Mouse (Mus musculus) right cerebral cortex, postnatal 10 days (tissue): ENCODE measurements around the gene Traf1.
A peak's percentile ranks its signal among the peaks of the same experiment; 100 is the strongest.

Source experiments
- DNase-seq, 2 experiments: peaks; one replicate each; pipeline ENCODE4 v3.0.0; 2021; ENCODE audit warnings: low spot score in 2 of 2

Gene Traf1

GRCm38 (mm10) chr2:34941061-34941675, 20.4 kb downstream of the Traf1 start:
- no peak for DNase-seq

DNA sequence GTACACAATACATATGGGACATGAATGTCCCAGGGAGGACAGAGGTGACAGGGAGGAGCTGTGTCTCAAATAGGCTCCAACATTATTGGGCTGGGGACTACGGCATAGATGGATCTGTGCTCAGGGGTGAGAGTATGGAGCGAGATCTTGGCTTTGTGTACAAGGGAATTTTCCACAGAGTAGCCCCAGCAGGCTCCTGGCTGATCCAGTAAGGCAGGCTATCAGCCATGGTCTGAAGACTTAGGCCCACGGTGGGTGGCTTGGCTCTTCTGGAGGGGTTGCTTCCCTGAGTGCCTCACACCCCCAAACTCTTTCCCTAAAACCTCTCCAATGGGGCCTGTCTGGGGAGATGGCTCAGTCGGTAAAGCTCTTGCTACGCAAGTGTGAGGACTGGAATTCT, 21.3 kb downstream of the Traf1 start:
- no peak for DNase-seq

- DNase-seq: no peak
Measured at GRCm38 (mm10) chr2:34938269-34939208, 23.0 kb downstream of the Traf1 start.

GRCm38 (mm10) chr2:34937460-34937859, 24.1 kb downstream of the Traf1 start:
- no peak for DNase-seq

DNA sequence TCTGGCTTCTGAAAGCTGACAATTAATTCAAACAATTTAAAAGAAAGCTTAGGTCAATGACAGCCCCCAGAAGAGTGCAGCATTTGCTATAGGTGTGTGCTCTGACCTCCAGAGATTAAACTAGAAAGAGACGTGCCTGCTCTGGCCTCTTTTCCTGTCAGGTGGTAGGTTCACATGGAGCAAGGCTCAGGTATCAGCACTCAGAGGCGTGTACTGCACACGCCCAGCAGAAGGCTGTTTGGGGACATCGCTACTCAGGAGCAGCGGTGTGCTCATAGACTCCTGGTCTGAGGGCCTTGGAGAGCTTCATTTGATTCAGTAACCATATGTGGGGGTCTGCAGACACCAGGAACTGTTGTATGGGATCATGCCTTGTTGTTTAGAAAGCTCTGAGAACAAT, 34.3 kb downstream of the Traf1 start:
- no peak for DNase-seq

GRCm38 (mm10) chr2:34922729-34923128, 38.8 kb downstream of the Traf1 start:
- DNase-seq: no peak

DNA sequence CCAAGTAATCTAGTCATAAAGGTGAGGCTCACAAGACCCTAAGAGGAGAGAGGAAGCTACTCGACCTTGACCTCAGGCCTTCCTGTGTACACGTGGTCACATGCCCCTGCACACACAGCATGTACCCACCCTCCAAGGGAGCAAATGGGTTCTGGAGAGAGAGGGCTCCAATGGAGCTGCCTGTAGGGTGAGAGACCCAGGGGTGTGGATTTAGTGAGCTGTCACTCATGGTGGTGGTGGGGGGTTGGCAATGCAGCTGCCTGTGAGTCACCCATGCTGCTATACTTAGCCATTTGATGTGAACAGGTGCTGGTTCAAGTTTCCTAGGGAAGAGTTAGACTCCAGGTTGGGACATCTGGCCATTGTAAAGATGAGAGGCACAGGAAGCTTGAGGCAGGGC, 41.4 kb downstream of the Traf1 start:
- DNase-seq: no peak

DNA sequence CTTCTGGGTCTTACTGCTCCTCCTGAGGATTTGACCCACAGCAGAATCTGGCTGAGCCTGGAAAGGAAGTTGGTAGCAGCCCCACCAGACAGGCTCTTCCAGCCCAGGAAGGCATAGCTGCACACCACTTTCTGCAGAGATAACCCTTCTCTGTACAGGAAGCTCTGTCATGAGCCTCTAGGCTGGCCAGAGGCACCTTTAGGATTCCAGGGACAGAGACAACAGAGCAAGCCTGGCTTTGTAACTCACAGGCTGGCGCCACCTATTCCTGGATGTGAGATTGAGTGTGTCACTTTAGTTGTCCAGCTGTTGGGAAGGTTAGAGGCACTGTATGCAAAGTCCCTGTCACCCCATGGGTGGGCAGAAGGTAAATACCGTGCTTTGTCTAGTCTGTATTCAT, 46.5 kb downstream of the Traf1 start:
- no peak for DNase-seq

- no peak for DNase-seq
Measured at GRCm38 (mm10) chr2:34914823-34915082, 46.8 kb downstream of the Traf1 start.

- DNase-seq: peak; percentile 56 to 59
Measured at GRCm38 (mm10) chr2:34914069-34914822, 47.3 kb downstream of the Traf1 start.

DNA sequence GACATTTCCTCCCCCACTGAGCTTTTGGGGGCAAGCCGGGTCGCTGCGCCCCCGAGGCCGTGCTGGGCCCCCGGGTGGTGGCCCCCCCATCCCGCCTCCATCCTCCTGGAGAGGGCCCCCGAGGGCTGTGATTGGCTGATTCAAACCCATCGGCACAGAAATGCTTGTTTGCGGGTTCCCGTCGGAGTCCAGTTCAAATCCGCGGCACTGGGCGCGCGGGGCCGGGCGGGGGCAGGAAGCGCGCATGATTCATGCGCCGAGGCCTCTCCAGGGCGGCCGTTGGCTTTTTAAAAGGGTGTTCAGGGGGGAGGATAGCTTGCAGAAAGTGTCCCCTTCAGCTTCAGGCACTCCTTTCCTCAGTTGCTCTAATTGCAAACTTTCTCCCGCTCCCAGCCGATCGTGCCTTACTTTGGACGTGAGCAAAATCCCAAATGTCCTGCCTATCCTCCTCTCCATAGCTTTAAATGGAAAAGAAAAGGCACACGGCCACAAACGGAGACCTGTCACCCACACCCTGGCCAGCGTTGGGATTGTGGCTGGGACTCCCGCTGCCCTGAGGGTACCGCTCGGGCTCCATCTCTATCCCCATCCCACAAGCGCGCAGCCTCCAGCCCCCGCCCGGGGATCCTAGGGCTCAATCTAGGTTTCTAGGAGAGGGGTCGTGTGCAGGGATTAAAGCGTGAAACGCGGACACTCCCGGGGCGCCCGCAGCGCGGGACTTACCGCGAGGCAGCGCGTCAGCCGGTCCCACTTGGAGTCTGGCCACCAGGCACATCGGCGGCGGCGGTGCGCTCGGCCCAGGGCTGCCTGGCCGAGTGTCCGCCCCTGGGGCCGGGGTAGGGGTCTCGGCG, 48.1 kb downstream of the Traf1 start, which contains the start of gene Phf19:
Gene Phf19 (minus strand): TSS at position 809 of the 851 bp plus-strand sequence.
- no peak for DNase-seq

DNA sequence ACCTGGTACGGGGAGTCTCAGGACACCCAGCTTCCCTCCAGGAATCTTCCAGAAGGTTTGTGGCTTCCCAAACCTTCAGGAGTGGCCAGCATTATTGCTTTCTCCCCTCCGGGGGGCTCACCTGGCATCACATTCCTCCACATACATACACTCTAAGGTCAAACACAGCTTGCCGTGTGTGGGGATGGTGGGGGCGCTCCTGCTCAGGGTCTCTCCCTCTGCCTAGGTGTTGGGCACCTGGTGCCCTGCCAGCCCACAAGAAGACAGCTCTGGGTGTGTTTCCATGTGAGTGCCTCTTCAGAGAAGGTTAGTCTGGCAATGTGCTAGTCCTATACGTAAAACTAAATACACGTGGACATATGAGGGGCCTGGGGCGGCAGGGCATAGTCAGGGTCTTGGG, 49.0 kb downstream of the Traf1 start:
- no peak for DNase-seq

- no peak for DNase-seq
Measured at GRCm38 (mm10) chr2:34911871-34912270, 49.7 kb downstream of the Traf1 start.

GRCm38 (mm10) chr2:34909719-34910118, 51.9 kb downstream of the Traf1 start:
- DNase-seq: no peak

- DNase-seq: peak; percentile 63 to 64
Measured at GRCm38 (mm10) chr2:34906861-34907604, 54.5 kb downstream of the Traf1 start.

DNA sequence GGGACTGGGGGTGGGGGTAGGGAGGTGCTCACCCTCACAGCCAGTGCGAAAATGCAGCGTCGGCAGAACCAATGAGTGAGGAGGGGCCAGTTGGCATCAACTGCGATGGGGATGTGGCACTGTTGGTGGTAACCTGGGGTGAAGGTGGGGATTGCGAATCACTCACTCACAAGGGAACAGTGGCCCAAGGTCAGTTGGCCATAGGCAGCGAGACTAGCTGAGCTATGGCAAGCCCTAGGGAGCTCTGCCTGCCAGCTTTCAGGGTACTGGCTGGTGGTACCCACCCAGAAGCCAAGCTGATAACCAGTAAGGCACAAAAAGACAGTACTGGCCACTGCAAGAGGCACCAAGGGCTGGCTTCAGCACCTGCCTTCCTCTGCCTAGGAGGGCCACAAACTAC, 55.1 kb downstream of the Traf1 start:
- DNase-seq: no peak

- peak; percentile 99 to 100 for DNase-seq
Measured at GRCm38 (mm10) chr2:34904849-34905542, 56.6 kb downstream of the Traf1 start.

- DNase-seq: no peak
Measured at GRCm38 (mm10) chr2:34903652-34904405, 57.7 kb downstream of the Traf1 start.

DNA sequence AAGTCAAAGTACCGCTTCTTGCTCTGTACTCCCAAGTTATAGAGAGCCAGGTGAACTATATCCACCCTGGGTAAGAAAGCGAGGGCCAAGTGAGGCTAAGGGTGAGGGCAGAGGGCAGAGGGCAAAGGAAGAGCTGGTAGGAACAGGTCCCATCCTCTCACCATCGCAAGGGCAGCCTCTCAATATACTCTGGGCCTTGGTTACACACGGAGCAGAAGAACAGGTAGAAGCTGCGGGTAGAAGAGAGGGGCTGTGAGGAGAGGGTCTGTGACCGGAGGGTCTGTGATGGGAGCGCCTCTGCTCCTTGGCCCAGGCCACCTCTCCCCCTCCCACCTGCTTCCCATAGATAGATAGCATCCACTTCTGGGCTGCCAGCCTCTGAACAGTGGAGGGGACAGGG, 58.4 kb downstream of the Traf1 start:
- DNase-seq: no peak

GRCm38 (mm10) chr2:34902731-34903130, 58.8 kb downstream of the Traf1 start:
- no peak for DNase-seq
